Comparison of ENCODE assay signal across 9 mouse cellular contexts in genomic region chr13:35771968-35772382, GRCm38 (mm10).
DNase-seq lines count a peak whose midpoint lies in the region; ATAC-seq and TF ChIP-seq lines count a peak whose summit lies in the region.
"Had no signal": no experiment of that assay in that cellular context is flagged by ENCODE, and none has a peak within 500 bp of the region (broad histone marks: within the 10 kb centered on the region; RNA-seq: fewer than 3 reads in every experiment).

No protein-coding gene starts in this region.

- no peak overlapping the region for H3K9ac ChIP-seq in liver, embryonic 14.5 days (replicated peaks)

- H3K4me3 ChIP-seq in layer of hippocampus, adult 2 months: no peak overlapping the region
- H3K4me3 ChIP-seq in cerebellum, adult 2 months (replicated peaks; ENCODE audit: insufficient read depth, low read depth, low read length): no peak overlapping the region
- no peak overlapping the region for H3K4me3 ChIP-seq in liver, embryonic 14.5 days (ENCODE audit: insufficient read depth in 1 of 2, low read depth in 2 of 2, low read length in 2 of 2)

- H3K9me3 ChIP-seq in liver, embryonic 14.5 days (ENCODE audit: control insufficient read depth, low read length): no peaks in the 10 kb centered on the region

- peak; percentile 16 to 68 for DNase-seq in layer of hippocampus, adult 2 months (ENCODE audit: low spot score in 2 of 2)
- DNase-seq in layer of hippocampus, adult 9-10 months (ENCODE audit: low spot score): no peak
- DNase-seq in NIH3T3 (ENCODE audit: low read depth): peak; percentile 6
- peak; percentile 38 to 53 for DNase-seq in cerebellum, adult 2 months
- DNase-seq in heart, postnatal 10 days: peak; percentile 45 to 66
- no peak for DNase-seq in liver, embryonic 14.5 days (ENCODE audit: low read depth in 3 of 3, low spot score in 3 of 3)
- peak; percentile 41 to 48 for DNase-seq in right cerebral cortex, adult 2 months (ENCODE audit: low spot score in 2 of 2)

- no peak for TF ChIP-seq EP300 in liver, embryonic 14.5 days (IDR thresholded peaks at IDR 0.05; ENCODE audit: low read depth)

- no peaks in the 10 kb centered on the region for H3K27me3 ChIP-seq in cerebellum, adult 2 months (ENCODE audit: control insufficient read depth, insufficient read depth, low read length)
- H3K27me3 ChIP-seq in liver, embryonic 14.5 days (ENCODE audit: control insufficient read depth, insufficient read depth, low read length): no peaks in the 10 kb centered on the region

- peaks cover 10% of the 10 kb centered on the region for H3K4me1 ChIP-seq in cerebellum, adult 2 months (ENCODE audit: control insufficient read depth, insufficient read depth, low read length)
- peaks cover 10 to 19% of the 10 kb centered on the region in 2 experiments for H3K4me1 ChIP-seq in liver, embryonic 14.5 days (replicated peaks; ENCODE audit: control insufficient read depth in 2 of 2, insufficient read depth in 2 of 2, low read length in 1 of 2)

- no peak overlapping the region for H3K4me2 ChIP-seq in liver, embryonic 14.5 days (ENCODE audit: low read depth)

- peak; percentile 31; the same call in 1 of the 2 replicates for ATAC-seq in liver, embryonic 14.5 days (ENCODE audit: insufficient read depth)
- ATAC-seq in inflammation-experienced regulatory T-cells, adult 6 months: no peak

- TF ChIP-seq POLR2A in cerebellum, adult 2 months (IDR thresholded peaks at IDR 0.05; ENCODE audit: borderline replicate concordance, insufficient read depth, low read length): no peak

- intact Hi-C loops in heart, postnatal 10 days (cut with DNase I): loop anchor here (5.0 kb wide), 1 partner anchor 740 kb away; no protein-coding TSS in a partner anchor

- no peak overlapping the region for H3K27ac ChIP-seq in layer of hippocampus, adult 2 months
- no peak overlapping the region for H3K27ac ChIP-seq in cerebellum, adult 2 months (ENCODE audit: insufficient read depth, low read length)
- no peak overlapping the region for H3K27ac ChIP-seq in liver, embryonic 14.5 days
- H3K27ac ChIP-seq: macrophage had no signal

- peak; percentile 82 for TF ChIP-seq CTCF in layer of hippocampus, adult 2 months (conservative IDR thresholded peaks at IDR 0.05)
- TF ChIP-seq CTCF in cerebellum, adult 2 months (IDR thresholded peaks at IDR 0.05; ENCODE audit: borderline replicate concordance, insufficient read depth, low read depth, low read length): peak; percentile 55; the same call in 1 of the 2 replicates
- peak; percentile 87 for TF ChIP-seq CTCF in liver, embryonic 14.5 days (IDR thresholded peaks at IDR 0.05; ENCODE audit: low read depth)

- H3K36me3 ChIP-seq in liver, embryonic 14.5 days (replicated peaks; ENCODE audit: control insufficient read depth, insufficient read depth, low read depth): no peaks in the 10 kb centered on the region; the same call in 1 of the 2 replicates

- 70% methylated on average over 9 of the region's 9 CpGs for WGBS in cerebellum, adult 2 months
- WGBS in liver, embryonic 14.5 days (ENCODE audit: insufficient replicate concordance): 68% methylated on average over 9 of the region's 9 CpGs

Comparison
In these comparisons a context has a peak if more than half of its experiments do, and no peak if none do; other contexts are left out.
1. DNase-seq: peak in layer of hippocampus, adult 2 months (2 of 2), NIH3T3 (single experiment), cerebellum, adult 2 months (2 of 2), heart, postnatal 10 days (2 of 2) and right cerebral cortex, adult 2 months (2 of 2); none in layer of hippocampus, adult 9-10 months (single experiment) and liver, embryonic 14.5 days (0 of 3).
2. Peak in every context shown above with its lines, with median percentiles within 50 percentile points of each other: CTCF ChIP-seq.